8 mouse cellular contexts compared by ENCODE assay signal in genomic region chr11:88970202-88970732, GRCm38 (mm10). TPM values are rescaled to one million over a fixed set of nuclear protein-coding genes. Genes with fewer than 3 reads are reported as not detected.
DNase-seq lines count a peak whose midpoint lies in the region; ATAC-seq lines count a peak whose summit lies in the region.

Gene Coil (plus strand): TSS chr11:88970252.

- H3K27me3 ChIP-seq in lung, embryonic 16.5 days (ENCODE audit: control insufficient read depth, insufficient read depth, low read depth, low read length) = 0 out of 2 replicates have a peak, but pooled peaks cover 2% of the 10 kb centered on the region
- H3K27me3 ChIP-seq in liver, embryonic 12.5 days (replicated peaks) = no peaks in the 10 kb centered on the region

- peaks cover 5% of the 10 kb centered on the region for H3K4me1 ChIP-seq in lung, embryonic 16.5 days (replicated peaks; ENCODE audit: control insufficient read depth, insufficient read depth, low read length)
- peaks cover 10% of the 10 kb centered on the region for H3K4me1 ChIP-seq in liver, embryonic 12.5 days

- H3K4me2 ChIP-seq in lung, embryonic 16.5 days (ENCODE audit: low read depth, low read length) = no peak within 1 kb of the TSS
- H3K4me2 ChIP-seq in liver, embryonic 12.5 days = no peak within 1 kb of the TSS

- peak; percentile 23 for DNase-seq in embryo, embryonic 10.5 days (ENCODE audit: low spot score)
- DNase-seq in embryo, embryonic 11 days = no peak
- no peak for DNase-seq in lung, adult 18-20 months
- no peak for DNase-seq in cerebellum, adult 18-20 months

- 31% methylated on average over 2 of the region's 2 CpGs for WGBS in lung, embryonic 16.5 days
- 22% methylated on average over 2 of the region's 2 CpGs for WGBS in liver, embryonic 12.5 days (ENCODE audit: insufficient replicate concordance)

- no peak within 1 kb of the TSS for H3K4me3 ChIP-seq in lung, embryonic 16.5 days (ENCODE audit: low read length)
- no peak within 1 kb of the TSS for H3K4me3 ChIP-seq in liver, embryonic 12.5 days

- no peaks in the 10 kb centered on the region for H3K36me3 ChIP-seq in lung, embryonic 16.5 days (ENCODE audit: control insufficient read depth, insufficient read depth, low read length)
- no peaks in the 10 kb centered on the region for H3K36me3 ChIP-seq in liver, embryonic 12.5 days

- H3K27ac ChIP-seq in lung, embryonic 16.5 days (ENCODE audit: low read length) = no peak within 1 kb of the TSS
- no peak within 1 kb of the TSS for H3K27ac ChIP-seq in liver, embryonic 12.5 days

- no peak within 1 kb of the TSS for H3K9ac ChIP-seq in lung, embryonic 16.5 days (ENCODE audit: low read length)
- no peak within 1 kb of the TSS for H3K9ac ChIP-seq in liver, embryonic 12.5 days

- ATAC-seq in lung, embryonic 16.5 days (ENCODE audit: low read depth) = no peak
- no peak for ATAC-seq in hematopoietic stem cell, adult 5-6 weeks (replicated peaks in 1 of 2; ENCODE audit: insufficient read depth in 1 of 2, low FRiP score in 2 of 2, low TSS enrichment in 1 of 2, low read depth in 1 of 2, poor library complexity in 2 of 2, severe bottlenecking in 2 of 2)
- no peak for ATAC-seq in megakaryocyte-erythroid progenitor cell, adult 5-6 weeks (replicated peaks; ENCODE audit: low FRiP score, low TSS enrichment, poor library complexity, severe bottlenecking)
- ATAC-seq in liver, embryonic 12.5 days = no peak

- H3K9me3 ChIP-seq in lung, embryonic 16.5 days (ENCODE audit: control insufficient read depth, low read length) = no peaks in the 10 kb centered on the region
- no peaks in the 10 kb centered on the region for H3K9me3 ChIP-seq in liver, embryonic 12.5 days (replicated peaks)

RNA-seq across cellular contexts. Expression of gene Coil, which starts in this region (rescaled TPM):
- polyA plus RNA-seq in lung, embryonic 16.5 days (2015; fragmentation: Nextera tagmentation; extraction: Ambion mirVana) = 11.9 and 13.7 TPM in 2 replicates
- 15.5 and 22.5 TPM in 2 replicates for total RNA-seq in hematopoietic stem cell, adult 5-6 weeks (2017)
- total RNA-seq in megakaryocyte-erythroid progenitor cell, adult 5-6 weeks (2014; fragmentation: Nextera tagmentation) = 12.0 and 13.1 TPM in 2 replicates
- total RNA-seq in megakaryocyte-erythroid progenitor cell, adult 5-6 weeks (2017) = 15.8 and 17.1 TPM in 2 replicates
- 9.3 and 9.7 TPM in 2 replicates for polyA plus RNA-seq in liver, embryonic 12.5 days (2016; fragmentation: Nextera tagmentation; extraction: Ambion mirVana)
